Mouse (Mus musculus): ENCODE results near the gene Bank1.

Bank1 gene

GRCm38 (mm10) chr3:136103339-136103738 lies 222.5 kb downstream of the Bank1 start:
- DNase-seq (ENCODE audit: low spot score in 2 of 2) = no peak

GRCm38 (mm10) chr3:136100973-136101500 lies 224.8 kb downstream of the Bank1 start:
- no peak for DNase-seq (ENCODE audit: low spot score in 2 of 2)

- no peak for DNase-seq (ENCODE audit: low spot score in 2 of 2)
Measured at GRCm38 (mm10) chr3:136100292-136100691, 225.6 kb downstream of the Bank1 start.

DNA sequence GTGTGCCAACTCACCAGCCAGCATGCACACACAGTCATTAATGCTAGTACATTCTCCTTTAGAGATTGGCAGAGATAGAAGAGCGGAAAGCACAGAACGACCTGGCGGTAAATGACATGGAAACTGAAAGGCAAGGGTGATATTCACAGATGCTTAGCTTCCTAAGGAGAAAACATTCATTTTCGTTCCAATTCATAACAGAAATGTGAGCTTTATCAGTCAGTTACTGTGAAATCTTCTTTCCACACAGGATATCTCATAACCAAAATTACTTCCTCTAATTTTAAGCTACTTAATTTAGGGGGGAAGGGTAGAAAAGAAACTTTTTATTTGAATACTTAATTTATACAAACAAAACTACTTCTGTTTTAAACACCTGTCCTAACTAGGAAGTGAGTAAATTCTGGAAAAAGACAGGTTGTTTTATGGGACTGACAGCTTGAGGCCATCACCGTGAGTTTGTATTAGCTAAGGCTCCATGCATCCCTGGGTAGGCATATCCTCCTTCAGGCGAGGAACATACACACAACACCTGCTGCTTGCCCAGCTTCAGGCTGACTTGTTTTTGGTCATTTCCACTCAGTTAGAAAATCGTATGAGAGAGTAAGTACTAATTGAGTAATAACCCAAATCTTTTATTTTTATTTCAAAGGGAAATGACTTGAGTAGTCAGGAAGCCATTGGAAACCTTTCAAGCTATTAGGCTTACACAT lies 238.8 kb downstream of the Bank1 start:
- DNase-seq (ENCODE audit: low spot score in 2 of 2) = no peak

- DNase-seq (ENCODE audit: low spot score in 2 of 2) = no peak
Measured at GRCm38 (mm10) chr3:136086431-136086830, 239.4 kb downstream of the Bank1 start.

DNA sequence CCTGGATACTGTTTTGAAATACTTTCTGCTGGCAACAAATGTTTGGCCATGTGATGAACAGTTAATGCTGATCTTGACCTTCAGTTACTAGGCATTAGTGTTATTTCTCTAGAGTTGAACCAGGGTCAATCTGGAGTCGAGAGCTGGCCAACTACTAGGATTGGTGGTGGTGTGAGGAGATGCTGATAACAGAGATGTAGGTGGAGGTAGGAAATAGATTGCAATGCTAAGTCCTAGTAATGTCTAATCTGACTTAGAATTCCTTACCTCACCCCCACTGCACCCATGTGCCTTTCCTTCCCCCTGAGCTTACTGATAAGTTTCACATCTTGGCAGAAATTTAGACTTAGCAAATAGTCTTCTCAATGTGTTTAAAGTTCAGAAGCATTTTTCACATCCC lies 240.8 kb downstream of the Bank1 start:
- no peak for DNase-seq (ENCODE audit: low spot score in 2 of 2)

- no peak for DNase-seq (ENCODE audit: low spot score in 2 of 2)
Measured at GRCm38 (mm10) chr3:136084066-136084465, 241.8 kb downstream of the Bank1 start.

- DNase-seq (ENCODE audit: low spot score in 2 of 2) = no peak
Measured at GRCm38 (mm10) chr3:136081264-136081663, 244.6 kb downstream of the Bank1 start.

DNA sequence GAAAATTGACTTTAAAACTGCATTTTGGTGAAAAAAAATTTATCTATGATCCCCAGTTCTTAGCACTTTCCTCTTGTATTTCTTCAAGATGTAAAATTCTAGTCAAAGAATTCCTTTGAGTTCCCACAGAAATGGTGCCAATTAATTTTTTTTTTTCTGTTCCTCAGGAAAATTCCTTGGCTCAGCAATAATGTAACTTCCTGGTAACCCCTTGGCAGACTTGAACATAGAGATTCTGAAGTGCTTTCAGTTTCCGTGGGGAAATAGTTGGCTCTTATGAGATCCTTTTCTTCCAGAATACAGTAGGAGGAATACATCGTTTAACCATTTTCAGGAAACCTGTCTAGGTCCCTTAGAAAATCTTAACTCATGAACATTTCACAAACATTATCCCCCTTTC lies 247.3 kb downstream of the Bank1 start:
- no peak for DNase-seq (ENCODE audit: low spot score in 2 of 2)

- no peak for DNase-seq (ENCODE audit: low spot score in 2 of 2)
Measured at GRCm38 (mm10) chr3:136070394-136070793, 255.5 kb downstream of the Bank1 start.

- no peak for DNase-seq (ENCODE audit: low spot score in 2 of 2)
Measured at GRCm38 (mm10) chr3:136061907-136062306, 264.0 kb downstream of the Bank1 start.

DNA sequence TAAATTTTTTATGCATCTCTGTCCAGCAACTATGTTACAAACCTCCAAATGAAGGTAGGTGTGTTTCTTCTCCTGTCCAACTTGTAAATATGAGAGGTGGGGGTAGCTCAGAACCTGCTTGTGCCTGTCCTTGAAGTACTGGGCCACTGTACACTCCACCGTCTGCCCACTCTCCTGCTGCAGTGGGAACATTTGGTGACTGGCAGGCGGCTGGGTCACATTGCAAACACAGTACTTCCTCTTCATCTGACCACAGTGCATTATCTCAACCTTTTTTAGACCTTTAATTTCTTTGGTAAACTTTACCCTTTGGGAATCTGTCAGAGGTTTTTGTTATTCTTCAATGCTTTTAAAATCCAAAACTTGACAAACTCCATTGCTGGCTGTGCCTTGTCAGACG lies 275.2 kb downstream of the Bank1 start:
- DNase-seq (ENCODE audit: low spot score in 2 of 2) = no peak

DNA sequence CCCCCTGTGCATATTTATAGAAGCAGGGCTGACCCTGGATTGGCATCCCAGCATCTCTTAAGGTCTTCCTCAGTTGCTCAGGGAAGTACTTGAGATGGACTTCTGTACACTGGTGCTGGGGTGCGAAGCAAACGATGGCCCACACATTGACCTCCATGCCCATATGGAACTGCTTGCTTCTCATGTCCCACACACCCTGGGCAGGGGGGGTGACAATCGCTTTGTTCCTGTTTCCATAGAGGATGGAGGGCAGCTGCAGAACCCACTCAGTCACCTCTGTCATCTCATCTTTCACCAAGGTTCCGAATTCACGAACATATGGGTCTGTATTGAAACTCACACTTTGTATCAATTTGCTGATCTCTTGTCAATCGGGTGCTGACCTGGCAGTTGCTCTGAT lies 275.7 kb downstream of the Bank1 start:
- DNase-seq (ENCODE audit: low spot score in 2 of 2) = no peak

DNA sequence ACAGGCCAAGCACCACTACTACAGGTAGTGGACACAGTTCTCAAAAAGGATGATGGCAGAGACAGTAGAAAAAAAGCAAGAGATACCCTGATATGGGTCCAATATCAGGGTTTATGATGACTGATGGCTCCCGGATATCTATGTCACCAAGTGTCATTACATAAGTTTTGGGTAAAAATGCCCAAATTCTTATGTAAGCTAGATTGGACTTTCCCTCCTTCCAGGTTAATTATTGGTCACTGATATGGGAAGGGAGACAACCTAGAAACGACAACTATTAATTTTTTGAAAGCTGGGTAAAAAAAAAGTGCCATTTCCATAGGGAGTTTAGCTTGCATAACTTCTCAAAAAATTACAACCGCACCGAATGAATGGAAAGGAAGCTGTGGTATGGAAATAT lies 277.8 kb downstream of the Bank1 start:
- DNase-seq (ENCODE audit: low spot score in 2 of 2) = no peak

DNA sequence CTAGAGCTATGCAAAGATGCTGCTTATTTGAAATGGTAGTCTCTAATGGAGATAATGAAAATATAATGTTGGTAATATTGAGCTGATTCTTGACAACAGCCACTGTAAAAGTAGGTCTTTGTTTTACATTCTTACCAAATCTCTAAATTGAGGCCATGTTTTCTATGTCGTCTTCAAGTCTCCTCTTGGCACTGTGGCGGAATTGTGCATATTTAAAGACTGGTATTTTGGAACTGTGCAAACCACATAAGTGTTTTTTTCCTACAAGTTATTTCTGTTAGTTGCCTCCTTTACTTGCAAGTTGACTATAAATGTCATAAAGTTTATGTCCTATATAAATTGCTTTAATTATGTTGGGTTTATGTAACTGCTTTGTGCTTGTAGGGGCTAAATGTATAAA lies 280.5 kb downstream of the Bank1 start:
- no peak for DNase-seq (ENCODE audit: low spot score in 2 of 2)

- no peak for DNase-seq (ENCODE audit: low spot score in 2 of 2)
Measured at GRCm38 (mm10) chr3:136040041-136040440, 285.8 kb downstream of the Bank1 start.

GRCm38 (mm10) chr3:136039446-136039845 lies 286.4 kb downstream of the Bank1 start:
- no peak for DNase-seq (ENCODE audit: low spot score in 2 of 2)

DNA sequence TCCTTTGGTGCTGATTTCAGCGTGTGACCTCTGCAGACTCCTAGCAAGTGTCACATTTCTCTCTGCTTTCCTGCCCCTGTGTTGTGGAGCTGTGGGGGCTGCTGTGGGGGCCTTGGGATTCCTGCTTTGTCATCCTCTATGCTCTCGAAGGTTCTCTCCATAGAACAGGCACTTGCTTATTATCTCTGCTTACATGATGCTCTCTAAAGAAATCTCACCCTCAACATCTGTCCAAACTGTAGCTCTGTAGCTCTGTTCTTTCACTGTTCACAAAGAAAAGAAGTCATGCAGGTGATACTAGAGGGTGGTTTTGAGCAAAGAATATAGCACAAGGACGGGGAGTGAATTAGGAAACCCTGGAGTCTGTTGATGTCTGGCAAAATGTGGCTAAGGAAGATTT lies 288.6 kb downstream of the Bank1 start:
- no peak for DNase-seq (ENCODE audit: low spot score in 2 of 2)

- no peak for DNase-seq (ENCODE audit: low spot score in 2 of 2)
Measured at GRCm38 (mm10) chr3:136035784-136036183, 290.1 kb downstream of the Bank1 start.

GRCm38 (mm10) chr3:136024876-136025275 lies 301.0 kb downstream of the Bank1 start:
- DNase-seq (ENCODE audit: low spot score in 2 of 2) = no peak

- no peak for DNase-seq (ENCODE audit: low spot score in 2 of 2)
Measured at GRCm38 (mm10) chr3:136017517-136017916, 308.3 kb downstream of the Bank1 start.

DNA sequence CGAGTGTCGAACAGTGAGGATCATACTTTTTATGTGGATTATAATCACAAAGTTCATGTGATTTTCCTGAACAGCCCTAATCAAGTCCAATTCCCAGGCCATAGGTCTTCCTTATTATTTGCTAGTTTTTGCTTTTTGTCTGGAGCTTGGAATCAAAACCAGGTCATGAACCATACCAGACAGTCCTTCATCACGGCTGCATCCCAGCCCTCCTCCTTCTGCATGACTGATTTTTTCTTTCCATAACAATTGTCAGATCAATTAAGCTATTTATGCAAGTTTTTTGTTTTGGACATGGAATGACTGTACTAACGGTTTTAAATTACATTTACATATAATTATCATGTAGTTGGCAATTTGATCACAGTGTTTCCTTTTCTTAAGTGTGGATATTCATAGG lies 315.2 kb downstream of the Bank1 start:
- DNase-seq (ENCODE audit: low spot score in 2 of 2) = no peak

- peak in 1 of 2 experiments; percentile 10 for DNase-seq (ENCODE audit: low spot score in 2 of 2)
Measured at GRCm38 (mm10) chr3:136007846-136008245, 318.0 kb downstream of the Bank1 start.

All from cerebellum, postnatal 4 days (tissue).